Mouse (Mus musculus) liver, postnatal 0 days (tissue): ENCODE measurements around the gene F3.

Experiments
- CTCF ChIP-seq: sonication (generic); IDR thresholded peaks from 2 replicates; pipeline ENCODE4 v1.5.1; 2016; ENCODE audit warnings: antibody characterized with exemption, low read depth
- EP300 ChIP-seq: IDR thresholded peaks from 2 replicates; pipeline ENCODE4 v1.6.1; 2016; ENCODE audit warnings: antibody characterized with exemption, low read depth, mild to moderate bottlenecking

- TF ChIP-seq EP300 (no peak), CTCF (no peak)
These were observed 9.5 kb upstream of the F3 start for GRCm38 (mm10) chr3:121713816-121714215.
